Mouse (Mus musculus): Measurements from ENCODE around the gene Cript. TPM values are rescaled to one million over a fixed set of nuclear protein-coding genes. Genes with fewer than 3 reads are reported as not detected.
"Not testable (repeated sequence)": the region's sequence is repeated elsewhere in the genome, so short reads cannot be mapped to it uniquely, and the experiment has no call there.

The Cript gene
- polyA plus RNA-seq, 1 experiment from 2014 or later: 105 TPM

GRCm38 (mm10) chr17:87072766-87073440, 47.6 kb downstream of the Cript start:
- H3K4me3 ChIP-seq (ENCODE audit: low read depth, low read length): no peak overlapping the region
- H3K4me1 ChIP-seq (replicated peaks; ENCODE audit: control insufficient read depth, insufficient read depth, low read length): no peaks in the 10 kb centered on the region
- WGBS: 65% methylated on average over 5 of the region's 5 CpGs
- ATAC-seq (replicated peaks; ENCODE audit: low FRiP score) (no peak), DNase-seq (ENCODE audit: low spot score) (no peak)
- no peaks in the 10 kb centered on the region for H3K9me3 ChIP-seq (ENCODE audit: control insufficient read depth, low read length)
- no peaks in the 10 kb centered on the region for H3K36me3 ChIP-seq (ENCODE audit: control insufficient read depth, insufficient read depth, low read length)
- H3K27ac ChIP-seq (ENCODE audit: low read depth, low read length): no peak overlapping the region
- H3K27me3 ChIP-seq (replicated peaks; ENCODE audit: control insufficient read depth, insufficient read depth, low read length): no peaks in the 10 kb centered on the region
- H3K9ac ChIP-seq (ENCODE audit: low read depth, low read length): no peak overlapping the region
- no peak overlapping the region for H3K4me2 ChIP-seq

DNA sequence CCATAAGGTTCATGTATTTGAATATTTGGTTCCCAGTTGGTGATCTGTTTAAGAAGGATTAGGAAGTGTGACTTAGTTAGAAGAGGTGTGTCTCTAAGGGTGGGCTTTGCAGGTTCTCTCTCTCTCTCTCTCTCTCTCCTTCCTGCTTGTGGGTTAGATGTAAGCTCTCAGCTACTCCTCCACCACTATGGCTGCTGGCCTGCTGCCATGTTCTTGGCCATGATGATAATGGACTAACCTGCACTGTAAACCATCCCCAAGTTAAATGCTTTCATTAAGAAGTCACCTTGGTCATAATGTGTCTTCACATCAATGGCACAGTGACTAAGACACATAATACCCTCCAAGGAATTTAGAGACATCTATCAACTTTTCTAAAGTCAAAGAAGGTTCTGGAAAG, 48.1 kb downstream of the Cript start:
- Histone ChIP-seq H3K4me2 (no peak overlapping the region), H3K9ac (ENCODE audit: low read depth, low read length) (no peak overlapping the region), H3K36me3 (ENCODE audit: control insufficient read depth, insufficient read depth, low read length) (no peaks in the 10 kb centered on the region), H3K27ac (ENCODE audit: low read depth, low read length) (no peak overlapping the region), H3K27me3 (replicated peaks; ENCODE audit: control insufficient read depth, insufficient read depth, low read length) (no peaks in the 10 kb centered on the region), H3K4me1 (replicated peaks; ENCODE audit: control insufficient read depth, insufficient read depth, low read length) (no peaks in the 10 kb centered on the region), H3K4me3 (ENCODE audit: low read depth, low read length) (no peak overlapping the region), H3K9me3 (ENCODE audit: control insufficient read depth, low read length) (no peaks in the 10 kb centered on the region)
- no peak for DNase-seq (ENCODE audit: low spot score)
- ATAC-seq (replicated peaks; ENCODE audit: low FRiP score): no peak

DNA sequence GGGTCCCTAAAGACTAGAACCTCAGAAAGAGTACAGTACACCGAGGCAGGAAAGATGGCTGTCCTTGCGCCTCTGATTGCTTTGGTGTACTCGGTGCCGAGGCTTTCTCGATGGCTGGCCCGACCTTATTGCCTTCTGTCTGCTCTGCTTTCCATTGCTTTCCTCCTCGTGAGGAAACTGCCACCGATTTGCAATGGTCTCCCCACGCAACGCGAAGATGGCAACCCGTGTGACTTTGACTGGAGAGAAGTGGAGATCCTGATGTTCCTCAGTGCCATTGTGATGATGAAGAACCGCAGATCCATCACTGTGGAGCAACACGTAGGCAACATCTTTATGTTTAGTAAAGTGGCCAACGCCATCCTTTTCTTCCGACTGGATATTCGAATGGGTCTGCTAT, 52.9 kb downstream of the Cript start:
- not testable (repeated sequence) for H3K4me3 ChIP-seq (ENCODE audit: low read depth, low read length); H3K27ac ChIP-seq (ENCODE audit: low read depth, low read length); DNase-seq (ENCODE audit: low spot score); H3K4me2 ChIP-seq; H3K4me1 ChIP-seq (replicated peaks; ENCODE audit: control insufficient read depth, insufficient read depth, low read length); H3K9ac ChIP-seq (ENCODE audit: low read depth, low read length); H3K36me3 ChIP-seq (ENCODE audit: control insufficient read depth, insufficient read depth, low read length); H3K27me3 ChIP-seq (replicated peaks; ENCODE audit: control insufficient read depth, insufficient read depth, low read length); H3K9me3 ChIP-seq (ENCODE audit: control insufficient read depth, low read length); ATAC-seq (replicated peaks; ENCODE audit: low FRiP score)
- WGBS: 91% methylated on average over 17 of the region's 17 CpGs

DNA sequence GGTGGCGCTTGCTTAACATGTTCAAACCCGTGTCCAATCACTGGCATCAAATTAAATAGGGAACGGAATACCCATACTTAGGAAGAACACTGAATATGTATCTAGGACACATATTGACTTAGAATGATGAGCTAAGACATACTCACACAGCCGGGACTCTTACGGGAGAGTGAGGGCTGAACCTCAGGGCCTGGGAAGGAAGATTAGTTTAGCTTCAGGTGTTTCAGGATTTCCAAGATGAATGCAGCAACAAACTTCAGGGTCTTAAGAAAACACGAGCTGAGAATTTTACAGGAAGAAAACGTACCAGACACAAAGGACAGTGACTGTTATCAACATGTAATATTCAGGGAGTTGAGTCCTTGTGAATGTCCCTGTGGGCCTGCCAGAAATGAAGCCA, 55.4 kb downstream of the Cript start:
- Histone ChIP-seq H3K4me3 (ENCODE audit: low read depth, low read length) (no peak overlapping the region), H3K4me2 (no peak overlapping the region), H3K9me3 (ENCODE audit: control insufficient read depth, low read length) (no peaks in the 10 kb centered on the region), H3K27ac (ENCODE audit: low read depth, low read length) (no peak overlapping the region), H3K4me1 (replicated peaks; ENCODE audit: control insufficient read depth, insufficient read depth, low read length) (no peaks in the 10 kb centered on the region), H3K27me3 (replicated peaks; ENCODE audit: control insufficient read depth, insufficient read depth, low read length) (no peaks in the 10 kb centered on the region), H3K36me3 (ENCODE audit: control insufficient read depth, insufficient read depth, low read length) (no peaks in the 10 kb centered on the region), H3K9ac (ENCODE audit: low read depth, low read length) (no peak overlapping the region)
- ATAC-seq (replicated peaks; ENCODE audit: low FRiP score) (no peak), DNase-seq (ENCODE audit: low spot score) (no peak)
- WGBS: 82% methylated on average over 7 of the region's 7 CpGs

DNA sequence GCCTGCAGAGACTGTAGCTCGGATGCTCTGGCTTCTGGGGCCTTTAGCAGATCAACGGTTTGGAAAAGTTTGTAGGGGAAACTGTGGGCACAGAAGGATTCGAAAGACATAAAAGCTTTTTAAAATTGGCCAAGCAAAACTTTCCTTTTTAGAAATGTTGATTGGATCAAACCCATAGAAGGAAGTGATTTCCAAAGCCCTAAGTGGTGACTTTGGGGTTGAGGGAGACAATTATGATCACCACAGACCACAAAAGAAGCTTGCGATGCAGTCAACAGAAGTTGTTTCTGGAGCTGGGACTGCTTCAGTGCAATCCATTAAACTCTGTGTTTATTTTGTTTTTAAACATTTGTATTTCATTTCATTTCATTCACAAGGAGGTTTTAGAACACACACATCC, 57.2 kb downstream of the Cript start:
- no peaks in the 10 kb centered on the region for H3K36me3 ChIP-seq (ENCODE audit: control insufficient read depth, insufficient read depth, low read length)
- no peak for ATAC-seq (replicated peaks; ENCODE audit: low FRiP score)
- H3K27me3 ChIP-seq (replicated peaks; ENCODE audit: control insufficient read depth, insufficient read depth, low read length): no peaks in the 10 kb centered on the region
- H3K4me1 ChIP-seq (replicated peaks; ENCODE audit: control insufficient read depth, insufficient read depth, low read length): no peaks in the 10 kb centered on the region
- no peak overlapping the region for H3K4me2 ChIP-seq
- no peaks in the 10 kb centered on the region for H3K9me3 ChIP-seq (ENCODE audit: control insufficient read depth, low read length)
- H3K27ac ChIP-seq (ENCODE audit: low read depth, low read length): no peak overlapping the region
- H3K4me3 ChIP-seq (ENCODE audit: low read depth, low read length): no peak overlapping the region
- 79% methylated on average over 4 of the region's 4 CpGs for WGBS
- DNase-seq (ENCODE audit: low spot score): no peak
- no peak overlapping the region for H3K9ac ChIP-seq (ENCODE audit: low read depth, low read length)

DNA sequence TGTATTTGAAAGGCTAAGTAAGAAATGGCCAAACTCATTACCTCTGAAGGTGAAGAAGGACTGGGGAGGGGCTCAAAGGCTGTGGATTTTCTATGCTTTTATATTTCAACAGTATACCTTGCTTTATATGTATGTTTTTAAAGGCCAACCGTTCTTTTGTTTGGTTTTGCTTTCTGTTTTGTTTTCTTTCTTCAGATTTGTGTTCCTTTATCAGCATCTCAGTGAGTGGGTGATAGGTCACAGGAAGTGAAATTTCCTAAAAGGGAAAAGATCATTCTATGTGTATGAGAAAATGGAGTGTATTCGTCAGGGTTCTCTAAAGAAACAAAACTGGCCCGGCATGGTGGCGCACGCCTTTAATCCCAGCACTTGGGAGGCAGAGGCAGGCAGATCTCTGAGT, 58.3 kb downstream of the Cript start:
- ATAC-seq (replicated peaks; ENCODE audit: low FRiP score) (no peak), DNase-seq (ENCODE audit: low spot score) (no peak)
- Histone ChIP-seq H3K4me1 (replicated peaks; ENCODE audit: control insufficient read depth, insufficient read depth, low read length) (no peaks in the 10 kb centered on the region), H3K27ac (ENCODE audit: low read depth, low read length) (no peak overlapping the region), H3K36me3 (ENCODE audit: control insufficient read depth, insufficient read depth, low read length) (no peaks in the 10 kb centered on the region), H3K4me3 (ENCODE audit: low read depth, low read length) (no peak overlapping the region), H3K4me2 (no peak overlapping the region), H3K9me3 (ENCODE audit: control insufficient read depth, low read length) (no peaks in the 10 kb centered on the region), H3K27me3 (replicated peaks; ENCODE audit: control insufficient read depth, insufficient read depth, low read length) (no peaks in the 10 kb centered on the region), H3K9ac (ENCODE audit: low read depth, low read length) (no peak overlapping the region)
- WGBS: 85% methylated on average over 5 of the region's 5 CpGs

Other genes starting within 250 kb of the Cript start
- gene Tmem247, start 108.2 kb upstream of the Cript start, polyA plus RNA-seq (2014; fragmentation: Nextera tagmentation; extraction: Ambion mirVana): not detected in 2 replicates
- not detected in 2 replicates for gene Atp6v1e2, start 77.7 kb upstream of the Cript start, polyA plus RNA-seq (2014; fragmentation: Nextera tagmentation; extraction: Ambion mirVana)
- gene Rhoq, start 62.5 kb upstream of the Cript start, polyA plus RNA-seq (2014; fragmentation: Nextera tagmentation; extraction: Ambion mirVana): 5.2 and 6.5 TPM in 2 replicates
- gene Pigf, start 144 bp upstream of the Cript start, polyA plus RNA-seq (2014; fragmentation: Nextera tagmentation; extraction: Ambion mirVana): 30.7 and 31.3 TPM in 2 replicates
- 7.1 and 7.9 TPM in 2 replicates for gene Socs5, start 82.1 kb downstream of the Cript start, polyA plus RNA-seq (2014; fragmentation: Nextera tagmentation; extraction: Ambion mirVana)
- gene Mcfd2, start 240.4 kb downstream of the Cript start, polyA plus RNA-seq (2014; fragmentation: Nextera tagmentation; extraction: Ambion mirVana): 71.9 and 76.9 TPM in 2 replicates